Mouse (Mus musculus) MEL (cell line): ENCODE measurements around the gene Cachd1. TPM values are rescaled to one million over a fixed set of nuclear protein-coding genes. Genes with fewer than 3 reads are reported as not detected.

Source experiments
- DNase-seq: peaks from one replicate; pipeline ENCODE4 v3.0.0; 2011; ENCODE audit warnings: low read depth, low spot score
- H3K27ac ChIP-seq: 2 replicates; pipeline ENCODE4 v1.5.1; 2012; ENCODE audit warnings: low read depth, mild to moderate bottlenecking, control low read depth, low read length, moderate library complexity; ENCODE audit not compliant: control insufficient read depth
- H3K27me3 ChIP-seq, 2 experiments: fragments of 150-350 bp in 1 of 2; sonication (generic) in 1 of 2; 2 replicates each; pipeline ENCODE4 v1.6.1; 2012; ENCODE audit warnings: low read length in 2 of 2, mild to moderate bottlenecking in 2 of 2, improper control_type of control experiment in 1 of 2, moderate library complexity in 1 of 2; ENCODE audit not compliant: insufficient read depth in 2 of 2, control insufficient read depth in 1 of 2
- H3K36me3 ChIP-seq, 2 experiments: 2 replicates each; pipeline ENCODE4 v1.6.1; 2012 to 2014; ENCODE audit warnings: low read length in 2 of 2, improper control_type of control experiment in 1 of 2, inconsistent platforms in 1 of 2, mild to moderate bottlenecking in 1 of 2; ENCODE audit not compliant: insufficient read depth in 2 of 2, control insufficient read depth in 1 of 2
- H3K4me1 ChIP-seq, 2 experiments: fragments of 150-350 bp in 1 of 2; sonication (generic) in 1 of 2; 2 replicates each; pipeline ENCODE4 v1.6.1; 2012; ENCODE audit warnings: low read length in 2 of 2, improper control_type of control experiment in 1 of 2, mild to moderate bottlenecking in 1 of 2; ENCODE audit not compliant: insufficient read depth in 2 of 2, control insufficient read depth in 1 of 2
- H3K4me3 ChIP-seq, 2 experiments: fragments of 150-350 bp in 1 of 2; sonication (generic) in 1 of 2; 2 replicates each; pipeline ENCODE4 v1.5.1; 2012; ENCODE audit warnings: low read depth in 2 of 2, low read length in 2 of 2, mild to moderate bottlenecking in 2 of 2, moderate library complexity in 2 of 2, control low read depth in 1 of 2, improper control_type of control experiment in 1 of 2; ENCODE audit not compliant: control insufficient read depth in 1 of 2, insufficient read depth in 1 of 2
- H3K79me2 ChIP-seq: 2 replicates; pipeline ENCODE4 v1.6.1; 2012; ENCODE audit warnings: mild to moderate bottlenecking, low read length, moderate library complexity; ENCODE audit not compliant: control insufficient read depth, poor library complexity, insufficient read depth
- H3K9ac ChIP-seq: 2 replicates; pipeline ENCODE4 v1.6.1; 2012; ENCODE audit warnings: low read depth, mild to moderate bottlenecking, control low read depth, low read length, moderate library complexity; ENCODE audit not compliant: control insufficient read depth, poor library complexity, severe bottlenecking
- H3K9me3 ChIP-seq: fragments of 150-350 bp; sonication (generic); replicated peaks from 2 replicates; pipeline ENCODE4 v1.6.1; 2012; ENCODE audit warnings: mild to moderate bottlenecking, low read length, improper control_type of control experiment, moderate library complexity; ENCODE audit not compliant: insufficient read depth
- CHD2 ChIP-seq: IDR thresholded peaks from 2 replicates; pipeline ENCODE4 v1.6.1; 2011; ENCODE audit warnings: low read length, improper control_type of control experiment
- CTCF ChIP-seq, 3 experiments: IDR thresholded peaks in 2 of 3; conservative IDR thresholded peaks in 1 of 3; 2 replicates each; pipeline ENCODE4 v1.5.1; 2011 to 2012; ENCODE audit warnings: low read length in 3 of 3, low read depth in 2 of 3, mild to moderate bottlenecking in 2 of 3, improper control_type of control experiment in 1 of 3, inconsistent platforms in 1 of 3, mixed read lengths in 1 of 3, moderate library complexity in 1 of 3; ENCODE audit not compliant: control insufficient read depth in 1 of 3, insufficient read depth in 1 of 3, poor library complexity in 1 of 3, severe bottlenecking in 1 of 3
- ELF1 ChIP-seq: IDR thresholded peaks from 2 replicates; pipeline ENCODE4 v1.6.1; 2014; ENCODE audit warnings: low read depth, mild to moderate bottlenecking, inconsistent platforms, low read length, improper control_type of control experiment, moderate library complexity
- GATA1 ChIP-seq: IDR thresholded peaks from 2 replicates; pipeline ENCODE4 v1.6.1; 2011; ENCODE audit warnings: low read depth, low read length, improper control_type of control experiment
- HCFC1 ChIP-seq: IDR thresholded peaks from 2 replicates; pipeline ENCODE4 v1.6.1; 2012; ENCODE audit warnings: low read depth, mild to moderate bottlenecking, inconsistent platforms, low read length, improper control_type of control experiment, moderate library complexity
- MAFK ChIP-seq: IDR thresholded peaks from 2 replicates; pipeline ENCODE4 v1.6.1; 2011; ENCODE audit warnings: low read depth, mild to moderate bottlenecking, low read length, improper control_type of control experiment, borderline replicate concordance
- MYC ChIP-seq: IDR thresholded peaks from 2 replicates; pipeline ENCODE4 v1.6.1; 2011; ENCODE audit warnings: low read depth, mild to moderate bottlenecking, low read length, improper control_type of control experiment, moderate library complexity
- NRF1 ChIP-seq: IDR thresholded peaks from 2 replicates; pipeline ENCODE4 v1.6.1; 2014; ENCODE audit warnings: low read depth, mild to moderate bottlenecking, inconsistent platforms, low read length, improper control_type of control experiment, moderate library complexity; ENCODE audit not compliant: poor library complexity, insufficient read depth, severe bottlenecking
- POLR2A ChIP-seq, 2 experiments: IDR thresholded peaks; 2 replicates each; pipeline ENCODE4 v1.6.1; 2011 to 2012; ENCODE audit warnings: low read length in 2 of 2, mild to moderate bottlenecking in 2 of 2, control low read depth in 1 of 2, improper control_type of control experiment in 1 of 2, low read depth in 1 of 2, moderate library complexity in 1 of 2; ENCODE audit not compliant: control insufficient read depth in 1 of 2, insufficient read depth in 1 of 2, poor library complexity in 1 of 2
- RAD21 ChIP-seq: IDR thresholded peaks from 2 replicates; pipeline ENCODE4 v1.6.1; 2011; ENCODE audit warnings: mild to moderate bottlenecking, low read depth, low read length, improper control_type of control experiment
- RCOR1 ChIP-seq: IDR thresholded peaks from 2 replicates; pipeline ENCODE4 v1.6.1; 2012; ENCODE audit warnings: low read depth, mild to moderate bottlenecking, inconsistent platforms, low read length, improper control_type of control experiment
- SMC3 ChIP-seq: IDR thresholded peaks from 2 replicates; pipeline ENCODE4 v1.6.1; 2011; ENCODE audit warnings: low read depth, low read length, improper control_type of control experiment
- TAL1 ChIP-seq: IDR thresholded peaks from 2 replicates; pipeline ENCODE4 v1.6.1; 2012; ENCODE audit warnings: mild to moderate bottlenecking, inconsistent platforms, low read length, moderate library complexity, mixed read lengths
- TCF12 ChIP-seq: IDR thresholded peaks from 2 replicates; pipeline ENCODE4 v1.6.1; 2014; ENCODE audit warnings: low read depth, mild to moderate bottlenecking, inconsistent platforms, low read length, improper control_type of control experiment, moderate library complexity
- UBTF ChIP-seq: IDR thresholded peaks from 2 replicates; pipeline ENCODE4 v1.6.1; 2012; ENCODE audit warnings: low read depth, mild to moderate bottlenecking, inconsistent platforms, low read length, improper control_type of control experiment, moderate library complexity, borderline replicate concordance; ENCODE audit not compliant: insufficient read depth
- USF1 ChIP-seq: IDR thresholded peaks from 2 replicates; pipeline ENCODE4 v1.6.1; 2014; ENCODE audit warnings: low read depth, mild to moderate bottlenecking, inconsistent platforms, low read length, improper control_type of control experiment, moderate library complexity
- ZNF384 ChIP-seq: IDR thresholded peaks from 2 replicates; pipeline ENCODE4 v1.6.1; 2012; ENCODE audit warnings: low read depth, mild to moderate bottlenecking, inconsistent platforms, low read length, improper control_type of control experiment
- polyA plus RNA-seq, 2 experiments: library from polyadenylated mRNA; stranded (reverse) in 1 of 2; unstranded in 1 of 2; fragments of >175 nt in 1 of 2; fragments of >200 nt in 1 of 2; gene quantifications; 2 replicates each; pipeline versions ENCODE4 v1.2.1 to v1.2.4; 2012; ENCODE audit warnings: low replicate concordance in 2 of 2, low read depth in 1 of 2; ENCODE audit not compliant: insufficient read length in 2 of 2, insufficient read depth in 1 of 2, missing spikeins in 1 of 2
- total RNA-seq: library from RNA; depleted of rRNA; stranded (reverse); fragments of 300-350 nt; gene quantifications from 2 replicates; pipeline ENCODE4 v1.2.3, GENCODE M21; 2012

Cachd1 gene
- total and polyA plus RNA-seq, 3 experiments = 4.0 to 15.8 TPM; not detected in 1

- Histone ChIP-seq H3K4me1 (no peaks in the 10 kb centered on the region), H3K4me3 (no peak overlapping the region), H3K79me2 (no peaks in the 10 kb centered on the region), H3K36me3 (no peaks in the 10 kb centered on the region), H3K9ac (no peak overlapping the region), H3K27me3 (no peaks in the 10 kb centered on the region), H3K27ac (no peak overlapping the region), H3K9me3 (no peaks in the 10 kb centered on the region)
- TF ChIP-seq MAFK (no peak), SMC3 (no peak), RAD21 (no peak), CTCF (IDR thresholded peaks at IDR 0.05 in 2 of 3, conservative IDR thresholded peaks at IDR 0.05 in 1 of 3; ENCODE audit: control insufficient read depth in 1 of 3, insufficient read depth in 1 of 3, low read depth in 2 of 3, low read length in 3 of 3, poor library complexity in 1 of 3, severe bottlenecking in 1 of 3) (no peak), TAL1 (no peak), USF1 (no peak), RCOR1 (no peak), UBTF (no peak), POLR2A (IDR thresholded peaks at IDR 0.05; ENCODE audit: control insufficient read depth in 1 of 2, insufficient read depth in 1 of 2, low read depth in 1 of 2, low read length in 2 of 2, poor library complexity in 1 of 2) (no peak)
- no peak for DNase-seq
These were observed 66.2 kb downstream of the Cachd1 start for GRCm38 (mm10) chr4:100842629-100843028.

DNA sequence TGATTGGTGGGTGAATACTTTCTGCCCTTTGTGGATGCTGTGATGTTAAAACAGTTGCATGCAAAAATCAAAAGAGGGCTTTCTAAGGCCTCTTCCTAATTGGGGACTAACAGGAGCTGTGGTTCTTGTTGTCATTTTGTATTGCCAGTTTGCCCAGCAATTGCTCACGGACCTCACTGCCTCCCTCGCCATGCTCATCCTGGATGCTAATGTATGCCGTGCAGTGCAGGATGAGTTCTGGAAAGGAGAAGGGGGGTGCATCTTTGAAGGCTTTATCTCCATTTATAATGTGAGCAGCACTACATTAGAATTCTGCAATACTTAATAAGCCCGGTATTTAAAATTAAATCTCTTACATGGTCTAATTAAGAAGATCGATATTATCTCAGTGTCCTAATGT lies 66.6 kb downstream of the Cachd1 start:
- DNase-seq = no peak
- Histone ChIP-seq H3K36me3 (no peaks in the 10 kb centered on the region), H3K4me1 (no peaks in the 10 kb centered on the region), H3K79me2 (no peaks in the 10 kb centered on the region), H3K4me3 (no peak overlapping the region), H3K27ac (no peak overlapping the region)
- TF ChIP-seq CHD2 = no peak
- no peak for TF ChIP-seq GATA1
- no peak for TF ChIP-seq ELF1
- no peak for TF ChIP-seq NRF1
- TF ChIP-seq UBTF = no peak
- TF ChIP-seq HCFC1 = no peak
- TF ChIP-seq POLR2A (IDR thresholded peaks at IDR 0.05; ENCODE audit: control insufficient read depth in 1 of 2, insufficient read depth in 1 of 2, low read depth in 1 of 2, low read length in 2 of 2, poor library complexity in 1 of 2) = no peak
- no peak for TF ChIP-seq ZNF384
- TF ChIP-seq MYC = no peak
- no peak for TF ChIP-seq TCF12
- TF ChIP-seq, all 39 proteins: peak for 0
- Histone ChIP-seq H3K27me3 (no peaks in the 10 kb centered on the region), H3K9ac (no peak overlapping the region), H3K9me3 (no peaks in the 10 kb centered on the region)
